Mouse (Mus musculus): ENCODE measurements around the gene Klhl5. TPM values are rescaled to one million over a fixed set of nuclear protein-coding genes. Genes with fewer than 3 reads are reported as not detected.

Gene Klhl5
- polyA plus RNA-seq, 1 experiment from 2014 or later, result 6.9 TPM

- Histone ChIP-seq H3K4me1 (no peaks in the 10 kb centered on the region), H3K36me3 (peaks cover 18% of the 10 kb centered on the region), H3K4me3 (no peak overlapping the region), H3K9me3 (replicated peaks) (no peaks in the 10 kb centered on the region), H3K9ac (no peak overlapping the region), H3K4me2 (no peak overlapping the region), H3K27ac (no peak overlapping the region), H3K27me3 (replicated peaks) (no peaks in the 10 kb centered on the region)
- WGBS (ENCODE audit: insufficient replicate concordance), result 74% methylated on average over 3 of the region's 3 CpGs
- ATAC-seq, result no peak
These were observed 43.9 kb downstream of the Klhl5 start for GRCm38 (mm10) chr5:65151276-65151675.

- ATAC-seq, result no peak
- H3K36me3 ChIP-seq, result peaks cover 20% of the 10 kb centered on the region
- whole genome bisulfite sequencing (ENCODE audit: insufficient replicate concordance), result 78% methylated on average over 5 of the region's 5 CpGs
These were observed 44.4 kb downstream of the Klhl5 start for GRCm38 (mm10) chr5:65151767-65152166.

GRCm38 (mm10) chr5:65154287-65154686 lies 46.9 kb downstream of the Klhl5 start:
- Histone ChIP-seq H3K27me3 (replicated peaks) (no peaks in the 10 kb centered on the region), H3K4me1 (0 out of 2 replicates have a peak, but pooled peaks cover 8% of the 10 kb centered on the region), H3K9ac (no peak overlapping the region), H3K27ac (no peak overlapping the region), H3K4me2 (no peak overlapping the region), H3K9me3 (replicated peaks) (no peaks in the 10 kb centered on the region), H3K4me3 (no peak overlapping the region), H3K36me3 (peaks cover 11% of the 10 kb centered on the region; the same call in 1 of the 2 replicates)
- ATAC-seq, result no peak
- WGBS (ENCODE audit: insufficient replicate concordance), result 71% methylated on average over 6 of the region's 6 CpGs

More at GRCm38 (mm10) chr5:65151767-65152166, 44.4 kb downstream of the Klhl5 start:
- Histone ChIP-seq H3K4me3 (no peak overlapping the region), H3K9ac (no peak overlapping the region), H3K4me2 (no peak overlapping the region), H3K27ac (no peak overlapping the region), H3K27me3 (replicated peaks) (no peaks in the 10 kb centered on the region), H3K4me1 (no peaks in the 10 kb centered on the region), H3K9me3 (replicated peaks) (no peaks in the 10 kb centered on the region)

- Histone ChIP-seq H3K4me2 (no peak overlapping the region), H3K4me3 (no peak overlapping the region), H3K27ac (no peak overlapping the region), H3K4me1 (0 out of 2 replicates have a peak, but pooled peaks cover 8% of the 10 kb centered on the region), H3K27me3 (replicated peaks) (no peaks in the 10 kb centered on the region), H3K36me3 (peaks cover 11% of the 10 kb centered on the region; the same call in 1 of the 2 replicates), H3K9me3 (replicated peaks) (no peaks in the 10 kb centered on the region), H3K9ac (no peak overlapping the region)
- WGBS (ENCODE audit: insufficient replicate concordance), result 60% methylated on average over 2 of the region's 2 CpGs
- ATAC-seq, result no peak
These were observed 49.5 kb downstream of the Klhl5 start for GRCm38 (mm10) chr5:65156853-65157252.

GRCm38 (mm10) chr5:65157412-65158381 lies 50.4 kb downstream of the Klhl5 start:
- WGBS (ENCODE audit: insufficient replicate concordance), result 61% methylated on average over 22 of the region's 22 CpGs

GRCm38 (mm10) chr5:65158696-65159305 lies 51.5 kb downstream of the Klhl5 start:
- 82% methylated on average over 20 of the region's 20 CpGs for WGBS (ENCODE audit: insufficient replicate concordance)
- H3K4me3 ChIP-seq, result no peak overlapping the region
- 0 out of 2 replicates have a peak, but pooled peaks cover 8% of the 10 kb centered on the region for H3K4me1 ChIP-seq
- no peak overlapping the region for H3K9ac ChIP-seq
- H3K4me2 ChIP-seq, result no peak overlapping the region
- no peak overlapping the region for H3K27ac ChIP-seq
- H3K27me3 ChIP-seq (replicated peaks), result no peaks in the 10 kb centered on the region
- ATAC-seq, result no peak
- H3K36me3 ChIP-seq, result peaks cover 19% of the 10 kb centered on the region
- H3K9me3 ChIP-seq (replicated peaks), result no peaks in the 10 kb centered on the region

More at GRCm38 (mm10) chr5:65157412-65158381, 50.4 kb downstream of the Klhl5 start:
- no peaks in the 10 kb centered on the region for H3K9me3 ChIP-seq (replicated peaks)
- H3K4me2 ChIP-seq, result no peak overlapping the region
- H3K4me1 ChIP-seq, result 0 out of 2 replicates have a peak, but pooled peaks cover 8% of the 10 kb centered on the region
- peaks cover 12% of the 10 kb centered on the region for H3K36me3 ChIP-seq
- no peak overlapping the region for H3K9ac ChIP-seq
- no peak overlapping the region for H3K4me3 ChIP-seq
- H3K27ac ChIP-seq, result no peak overlapping the region
- 0 out of 2 replicates have a peak, but pooled peaks have one; percentile 24 for ATAC-seq
- H3K27me3 ChIP-seq (replicated peaks), result no peaks in the 10 kb centered on the region

GRCm38 (mm10) chr5:65163001-65163400 lies 55.7 kb downstream of the Klhl5 start:
- 65% methylated on average over 5 of the region's 5 CpGs for WGBS (ENCODE audit: insufficient replicate concordance)
- Histone ChIP-seq H3K9ac (no peak overlapping the region), H3K4me2 (no peak overlapping the region), H3K36me3 (peaks cover 34% of the 10 kb centered on the region), H3K27ac (no peak overlapping the region), H3K4me3 (no peak overlapping the region), H3K27me3 (replicated peaks) (no peaks in the 10 kb centered on the region), H3K4me1 (0 out of 2 replicates have a peak, but pooled peaks cover 5% of the 10 kb centered on the region), H3K9me3 (replicated peaks) (no peaks in the 10 kb centered on the region)
- no peak for ATAC-seq

GRCm38 (mm10) chr5:65163489-65164092 lies 56.3 kb downstream of the Klhl5 start:
- no peak for ATAC-seq
- Histone ChIP-seq H3K9me3 (replicated peaks) (no peaks in the 10 kb centered on the region), H3K4me1 (no peaks in the 10 kb centered on the region), H3K9ac (no peak overlapping the region), H3K36me3 (peaks cover 34% of the 10 kb centered on the region), H3K4me3 (no peak overlapping the region), H3K27me3 (replicated peaks) (no peaks in the 10 kb centered on the region), H3K27ac (no peak overlapping the region), H3K4me2 (no peak overlapping the region)
- 87% methylated on average over 17 of the region's 17 CpGs for WGBS (ENCODE audit: insufficient replicate concordance)

GRCm38 (mm10) chr5:65170206-65170605 lies 62.9 kb downstream of the Klhl5 start:
- 76% methylated on average over 9 of the region's 9 CpGs for WGBS (ENCODE audit: insufficient replicate concordance)
- Histone ChIP-seq H3K27me3 (replicated peaks) (no peaks in the 10 kb centered on the region), H3K4me2 (no peak overlapping the region), H3K9ac (no peak overlapping the region), H3K27ac (no peak overlapping the region), H3K36me3 (peaks cover 10% of the 10 kb centered on the region; the same call in 1 of the 2 replicates), H3K9me3 (replicated peaks) (no peaks in the 10 kb centered on the region), H3K4me3 (no peak overlapping the region), H3K4me1 (no peaks in the 10 kb centered on the region)
- no peak for ATAC-seq

- no peaks in the 10 kb centered on the region for H3K4me1 ChIP-seq
- no peak overlapping the region for H3K4me3 ChIP-seq
- WGBS (ENCODE audit: insufficient replicate concordance), result 59% methylated on average over 26 of the region's 26 CpGs
- no peaks in the 10 kb centered on the region for H3K36me3 ChIP-seq
- peak; percentile 30; the same call in 1 of the 2 replicates for ATAC-seq
- no peaks in the 10 kb centered on the region for H3K9me3 ChIP-seq (replicated peaks)
- no peak overlapping the region for H3K27ac ChIP-seq
- no peaks in the 10 kb centered on the region for H3K27me3 ChIP-seq (replicated peaks)
- peak overlapping the region; percentile 14 for H3K4me2 ChIP-seq
- no peak overlapping the region for H3K9ac ChIP-seq
These were observed 67.9 kb downstream of the Klhl5 start for GRCm38 (mm10) chr5:65175035-65175917.

GRCm38 (mm10) chr5:65175918-65176484 lies 68.7 kb downstream of the Klhl5 start:
- H3K4me2 ChIP-seq, result peak overlapping the region; percentile 14
- no peak overlapping the region for H3K27ac ChIP-seq
- no peaks in the 10 kb centered on the region for H3K4me1 ChIP-seq
- H3K4me3 ChIP-seq, result no peak overlapping the region
- no peak for ATAC-seq
- no peak overlapping the region for H3K9ac ChIP-seq
- H3K36me3 ChIP-seq, result no peaks in the 10 kb centered on the region
- WGBS (ENCODE audit: insufficient replicate concordance), result 67% methylated on average over 13 of the region's 13 CpGs
- H3K9me3 ChIP-seq (replicated peaks), result no peaks in the 10 kb centered on the region
- no peaks in the 10 kb centered on the region for H3K27me3 ChIP-seq (replicated peaks)

Data from liver, embryonic 12.5 days (tissue).